In the genomic region with DNA sequence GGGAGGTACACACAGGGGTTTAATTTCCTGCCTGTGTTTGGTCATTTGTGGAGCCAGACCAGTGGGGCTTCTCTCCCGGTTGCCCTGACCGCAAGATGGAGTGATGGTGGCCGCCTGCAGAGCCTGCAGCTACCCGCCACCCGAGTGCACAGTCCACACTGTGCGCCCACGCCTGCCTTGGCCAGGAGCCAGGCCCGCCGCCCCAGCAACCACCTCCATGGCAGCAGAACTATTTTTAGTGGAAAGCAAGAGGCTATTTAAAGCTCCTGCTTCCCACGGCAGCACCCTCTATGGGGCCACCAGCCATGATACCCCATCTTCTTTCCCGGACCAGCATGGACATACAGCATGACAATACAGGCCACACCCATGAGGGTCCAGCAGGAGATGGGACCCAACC, we compare ENCODE assay signal across 8 mouse cellular contexts. TPM values are rescaled to one million over a fixed set of nuclear protein-coding genes. Genes with fewer than 3 reads are reported as not detected.
A peak's percentile ranks its signal among the peaks of the same experiment; 100 is the strongest.
DNase-seq lines count a peak whose midpoint lies in the region; ATAC-seq and TF ChIP-seq lines count a peak whose summit lies in the region.
"Had no signal": no experiment of that assay in that cellular context is flagged by ENCODE, and none has a peak within 500 bp of the region (broad histone marks: within the 10 kb centered on the region; RNA-seq: fewer than 3 reads in every experiment).

No protein-coding gene starts in this region.

- peak overlapping the region; percentile 14 for H3K9ac ChIP-seq in heart, adult 2 months (ENCODE audit: low read depth, low read length)
- H3K9ac ChIP-seq in stomach, postnatal 0 days (ENCODE audit: low read length), result no peak overlapping the region

- H3K27ac ChIP-seq in heart, adult 2 months, result peak overlapping the region; percentile 85
- no peak overlapping the region for H3K27ac ChIP-seq in stomach, postnatal 0 days (replicated peaks)

- H3K4me2 ChIP-seq in stomach, postnatal 0 days (replicated peaks; ENCODE audit: low read depth), result no peak overlapping the region

- no peaks in the 10 kb centered on the region for H3K9me3 ChIP-seq in stomach, postnatal 0 days (ENCODE audit: control insufficient read depth, low read length)

- ATAC-seq in stomach, postnatal 0 days (ENCODE audit: low FRiP score, low TSS enrichment), result 0 out of 2 replicates have a peak, but pooled peaks have one; percentile 15

- H3K36me3 ChIP-seq in heart, adult 2 months (ENCODE audit: control insufficient read depth, insufficient read depth, low read length), result no peaks in the 10 kb centered on the region
- H3K36me3 ChIP-seq in stomach, postnatal 0 days (ENCODE audit: control insufficient read depth, insufficient read depth, low read length), result peaks cover 10% of the 10 kb centered on the region

- intact Hi-C loops in left cerebral cortex, postnatal 4 days (cut with DNase I), result no loop called here
- intact Hi-C loops in heart, adult 2 months (cut with DNase I), result loop anchor here (10.0 kb wide), 1 partner anchor 305 kb away; the partner anchor contains the start of gene Slc25a1

- no peak overlapping the region; the same call in 1 of the 2 replicates for H3K4me3 ChIP-seq in heart, adult 2 months
- H3K4me3 ChIP-seq in stomach, postnatal 0 days (ENCODE audit: low read depth, low read length), result no peak overlapping the region

- peaks cover 29% of the 10 kb centered on the region for H3K4me1 ChIP-seq in heart, adult 2 months (ENCODE audit: control insufficient read depth, insufficient read depth, low read length)
- H3K4me1 ChIP-seq in stomach, postnatal 0 days (replicated peaks; ENCODE audit: control insufficient read depth, insufficient read depth), result 0 out of 2 replicates have a peak, but pooled peaks cover 2% of the 10 kb centered on the region

- peak; percentile 83 for DNase-seq in left cerebral cortex, adult 11 months (ENCODE audit: low spot score)
- DNase-seq in left cerebral cortex, postnatal 4 days, result no peak
- DNase-seq in cerebellum, adult 8-10 months, result peak; percentile 64
- peak; percentile 65 to 76 for DNase-seq in heart, adult 2 months
- peak; percentile 69 to 71 for DNase-seq in layer of hippocampus, postnatal 14 days (ENCODE audit: low spot score in 2 of 2)
- DNase-seq in stomach, postnatal 0 days (ENCODE audit: low spot score), result peak; percentile 57
- no peak for DNase-seq in ovary, postnatal 14 days (ENCODE audit: low spot score)

- peaks cover 4% of the 10 kb centered on the region for H3K79me2 ChIP-seq in heart, adult 2 months (replicated peaks; ENCODE audit: control insufficient read depth, insufficient read depth, low read length)

- TF ChIP-seq CTCF in heart, adult 2 months (IDR thresholded peaks at IDR 0.05), result no peak
- no peak for TF ChIP-seq CTCF in stomach, postnatal 0 days (IDR thresholded peaks at IDR 0.05; ENCODE audit: low read depth)

- TF ChIP-seq EP300 in heart, adult 2 months (IDR thresholded peaks at IDR 0.05; ENCODE audit: insufficient read depth, low read depth, low read length), result no peak
- no peak for TF ChIP-seq EP300 in stomach, postnatal 0 days (optimal IDR thresholded peaks at IDR 0.05)

- 16% methylated on average over 11 of the region's 11 CpGs for WGBS in heart, adult 2 months
- WGBS in stomach, postnatal 0 days, result 45% methylated on average over 11 of the region's 11 CpGs

- H3K27me3 ChIP-seq in heart, adult 2 months (ENCODE audit: control insufficient read depth, insufficient read depth, low read length), result no peaks in the 10 kb centered on the region
- H3K27me3 ChIP-seq in stomach, postnatal 0 days (ENCODE audit: control insufficient read depth, insufficient read depth, low read length), result no peaks in the 10 kb centered on the region

- 0 out of 2 replicates have a peak, but pooled peaks have one; percentile 19 for TF ChIP-seq POLR2A in heart, adult 2 months (IDR thresholded peaks at IDR 0.05; ENCODE audit: insufficient read depth, low read depth, low read length)

RNA-seq across cellular contexts. Expression of gene Zdhhc8, which starts 5.3 kb away (rescaled TPM):
- total RNA-seq in left cerebral cortex, postnatal 4 days (2021), result 10 to 100 TPM; 53.8 to 54.4 TPM
- 10 to 100 TPM; 19.6 to 22.7 TPM for total RNA-seq in heart, adult 2 months (2021)
- 36.0 and 51.5 TPM in 2 replicates for polyA plus RNA-seq in heart, adult 2 months (2012; rRNA removed)
- total RNA-seq in layer of hippocampus, postnatal 14 days (2021), result 10 to 100 TPM; 84.1 to 84.6 TPM
- 6.8 and 7.8 TPM in 2 replicates for polyA plus RNA-seq in stomach, postnatal 0 days (2015; fragmentation: Nextera tagmentation; extraction: Ambion mirVana)

RNA-seq across cellular contexts. Expression of gene Ccdc188, which starts 11.9 kb away (rescaled TPM):
- total RNA-seq in left cerebral cortex, postnatal 4 days (2021), result not detected
- total RNA-seq in heart, adult 2 months (2021), result not detected
- not detected in 2 replicates for polyA plus RNA-seq in heart, adult 2 months (2012; rRNA removed)
- total RNA-seq in layer of hippocampus, postnatal 14 days (2021), result not detected
- not detected in 2 replicates for polyA plus RNA-seq in stomach, postnatal 0 days (2015; fragmentation: Nextera tagmentation; extraction: Ambion mirVana)
- total RNA-seq: hematopoietic stem cell, adult 5-6 weeks had no signal

RNA-seq across cellular contexts. Expression of gene Trmt2a, which starts 18.9 kb away (rescaled TPM):
- 10 to 100 TPM; 59.3 to 62.3 TPM for total RNA-seq in left cerebral cortex, postnatal 4 days (2021)
- 10 to 100 TPM; 19.6 to 19.8 TPM for total RNA-seq in heart, adult 2 months (2021)
- 26.8 and 32.4 TPM in 2 replicates for polyA plus RNA-seq in heart, adult 2 months (2012; rRNA removed)
- total RNA-seq in layer of hippocampus, postnatal 14 days (2021), result 10 to 100 TPM; 44.6 to 61.7 TPM
- 35.4 and 39.8 TPM in 2 replicates for polyA plus RNA-seq in stomach, postnatal 0 days (2015; fragmentation: Nextera tagmentation; extraction: Ambion mirVana)

RNA-seq across cellular contexts. Expression of gene Ranbp1, which starts 18.9 kb away (rescaled TPM):
- 100 to 1,000 TPM; 158 to 160 TPM for total RNA-seq in left cerebral cortex, postnatal 4 days (2021)
- total RNA-seq in heart, adult 2 months (2021), result 10 to 100 TPM; 40.1 to 41.2 TPM
- polyA plus RNA-seq in heart, adult 2 months (2012; rRNA removed), result 20.9 and 25.1 TPM in 2 replicates
- total RNA-seq in layer of hippocampus, postnatal 14 days (2021), result 100 to 1,000 TPM in 1 of 2 experiments, 10 to 100 TPM in 1; 98.3 to 104 TPM
- polyA plus RNA-seq in stomach, postnatal 0 days (2015; fragmentation: Nextera tagmentation; extraction: Ambion mirVana), result 236 and 273 TPM in 2 replicates

RNA-seq across cellular contexts. Expression of gene Gm49776, which starts 28.5 kb away (rescaled TPM):
- not detected for total RNA-seq in left cerebral cortex, postnatal 4 days (2021)
- total RNA-seq in heart, adult 2 months (2021), result not detected
- polyA plus RNA-seq in heart, adult 2 months (2012; rRNA removed), result not detected in 2 replicates
- total RNA-seq in layer of hippocampus, postnatal 14 days (2021), result not detected
- 0.67 and 1.8 TPM in 2 replicates for polyA plus RNA-seq in stomach, postnatal 0 days (2015; fragmentation: Nextera tagmentation; extraction: Ambion mirVana)
- total RNA-seq: hematopoietic stem cell, adult 5-6 weeks had no signal

Comparison
In these comparisons a context has a peak if more than half of its experiments do, and no peak if none do; other contexts are left out.
1. DNase-seq: peak in left cerebral cortex, adult 11 months (single experiment), cerebellum, adult 8-10 months (single experiment), heart, adult 2 months (2 of 2), layer of hippocampus, postnatal 14 days (2 of 2) and stomach, postnatal 0 days (single experiment); none in left cerebral cortex, postnatal 4 days (single experiment) and ovary, postnatal 14 days (single experiment).